Mouse (Mus musculus) lung, postnatal 0 days (tissue): ENCODE measurements around the gene Slc29a1. TPM values are rescaled to one million over a fixed set of nuclear protein-coding genes. Genes with fewer than 3 reads are reported as not detected.
A peak's percentile ranks its signal among the peaks of the same experiment; 100 is the strongest.

Source experiments
- ATAC-seq: fragments of 200-750 bp; cut with Nextera tagmentation; 2 replicates; pipeline ENCODE4 v1.8.0; 2017; ENCODE audit warnings: moderate library complexity
- DNase-seq: peaks from one replicate; pipeline ENCODE4 v3.0.0-alpha.2; 2016; ENCODE audit warnings: low spot score
- H3K27ac ChIP-seq: fragments of 300-500 bp; sonication (generic); 2 replicates; pipeline ENCODE4 v1.5.1; 2014; ENCODE audit warnings: antibody characterized with exemption, mild to moderate bottlenecking, low read length, mixed read lengths
- H3K27me3 ChIP-seq: fragments of 300-500 bp; sonication (generic); replicated peaks from 2 replicates; pipeline ENCODE4 v1.6.1; 2014; ENCODE audit warnings: low read length, mixed read lengths; ENCODE audit not compliant: insufficient read depth
- H3K36me3 ChIP-seq: fragments of 300-500 bp; sonication (generic); 2 replicates; pipeline ENCODE4 v1.6.1; 2014; ENCODE audit warnings: low read length, mixed read lengths; ENCODE audit not compliant: insufficient read depth
- H3K4me1 ChIP-seq: fragments of 300-500 bp; sonication (generic); 2 replicates; pipeline ENCODE4 v1.6.1; 2014; ENCODE audit warnings: antibody characterized with exemption, low read depth, low read length, mixed read lengths; ENCODE audit not compliant: insufficient read depth
- H3K4me2 ChIP-seq: fragments of 300-500 bp; sonication (generic); replicated peaks from 2 replicates; pipeline ENCODE4 v1.6.1; 2014; ENCODE audit warnings: low read depth, mild to moderate bottlenecking, low read length, moderate library complexity, mixed read lengths
- H3K4me3 ChIP-seq: fragments of 300-500 bp; sonication (generic); 2 replicates; pipeline ENCODE4 v1.5.1; 2014; ENCODE audit warnings: low read depth, low read length
- H3K9ac ChIP-seq: fragments of 300-500 bp; sonication (generic); replicated peaks from 2 replicates; pipeline ENCODE4 v1.6.1; 2014; ENCODE audit warnings: low read depth, mild to moderate bottlenecking
- H3K9me3 ChIP-seq: fragments of 300-500 bp; sonication (generic); 2 replicates; pipeline ENCODE4 v1.6.1; 2016; ENCODE audit warnings: low read length, mixed read lengths
- CTCF ChIP-seq: IDR thresholded peaks from 2 replicates; pipeline ENCODE4 v1.5.1; 2016; ENCODE audit warnings: antibody characterized with exemption, mild to moderate bottlenecking
- EP300 ChIP-seq: IDR thresholded peaks from 2 replicates; pipeline ENCODE4 v1.6.1; 2016; ENCODE audit warnings: antibody characterized with exemption, mild to moderate bottlenecking, control low read depth
- WGBS: fragments of 180-500 bp; shearing (Covaris S2); extraction: QIAGEN DNeasy Blood & Tissue Kit; methylation state at CpG from one replicate; pipeline ENCODE4 v1.1.7; 2014; 5-methylcytosine and 5-hydroxymethylcytosine counted together
- polyA plus RNA-seq: library from polyadenylated mRNA; unstranded; fragments of >200 nt; fragmentation: Nextera tagmentation; extraction: Ambion mirVana; gene quantifications from 2 replicates; pipeline ENCODE4 v1.2.1, GENCODE M21; 2015

Slc29a1 gene
- polyA plus RNA-seq, 1 experiment from 2014 or later = 99.8 TPM

DNA sequence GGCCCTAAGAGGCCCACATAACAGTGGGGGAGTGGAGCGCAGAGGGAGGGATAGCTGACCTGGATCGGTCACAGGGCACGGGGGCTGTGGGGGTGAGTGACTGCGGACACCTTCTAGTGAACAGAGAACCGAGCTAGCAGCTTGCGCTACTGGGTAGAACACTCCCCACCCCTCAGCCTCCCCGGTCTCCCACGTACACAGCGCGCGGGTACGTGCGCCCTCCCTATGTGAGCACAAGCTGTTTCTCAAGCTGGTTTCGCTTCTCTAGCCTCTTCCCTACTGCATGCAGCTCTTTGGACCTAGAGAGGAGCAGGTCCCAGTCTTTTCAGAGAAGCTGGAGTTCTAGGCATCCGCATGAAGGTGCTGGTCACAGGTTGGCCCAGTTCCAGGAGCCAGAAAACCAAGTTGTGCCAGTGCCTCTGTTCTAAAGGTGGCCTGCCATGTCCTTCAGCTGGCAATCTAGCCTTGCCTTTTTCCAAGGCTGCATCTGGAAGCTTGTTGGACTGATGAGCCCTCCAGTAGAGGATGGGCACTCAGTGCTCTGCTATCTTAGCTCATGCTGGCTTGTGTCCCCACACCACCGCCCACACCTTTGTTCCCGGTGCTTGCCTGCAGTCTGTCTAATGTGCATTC lies 25.2 kb downstream of the Slc29a1 start:
- peak; percentile 88 for DNase-seq
- Histone ChIP-seq H3K27me3 (no peaks in the 10 kb centered on the region), H3K4me3 (peak overlapping the region; percentile 96), H3K4me1 (peaks cover 2% of the 10 kb centered on the region; the same call in 1 of the 2 replicates), H3K9ac (peak overlapping the region; percentile 64), H3K27ac (peak overlapping the region; percentile 97), H3K4me2 (peak overlapping the region; percentile 86), H3K9me3 (no peaks in the 10 kb centered on the region), H3K36me3 (peaks cover 22% of the 10 kb centered on the region)
- no peak for TF ChIP-seq EP300
- TF ChIP-seq CTCF = no peak
- ATAC-seq = peak; percentile 37
- WGBS = 7% methylated on average over 16 of the region's 17 CpGs

DNA sequence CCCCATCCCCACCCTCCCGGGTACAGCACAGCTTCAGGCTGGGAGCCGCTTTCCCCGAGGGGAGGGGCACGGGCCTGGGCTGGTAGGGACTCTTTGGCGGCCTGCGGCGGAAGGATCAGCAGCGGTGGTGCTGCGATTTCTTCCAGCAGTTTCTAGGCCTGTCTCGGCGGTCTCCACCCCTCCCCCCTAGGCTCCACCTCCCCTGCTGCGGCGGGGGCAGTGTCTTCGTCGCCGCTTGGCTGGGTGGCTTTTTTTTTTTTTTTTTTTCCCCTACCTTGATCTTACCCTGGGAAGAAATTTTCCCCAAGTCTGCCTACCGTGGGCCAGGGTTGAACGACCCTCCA lies 25.7 kb downstream of the Slc29a1 start:
- Histone ChIP-seq H3K9me3 (no peaks in the 10 kb centered on the region), H3K27ac (peak overlapping the region; percentile 97), H3K9ac (peak overlapping the region; percentile 64), H3K27me3 (no peaks in the 10 kb centered on the region), H3K4me3 (peak overlapping the region; percentile 96), H3K4me2 (peak overlapping the region; percentile 86), H3K36me3 (peaks cover 27% of the 10 kb centered on the region), H3K4me1 (peaks cover 2% of the 10 kb centered on the region; the same call in 1 of the 2 replicates)
- ATAC-seq (peak; percentile 72), DNase-seq (peak; percentile 96)
- 0% methylated on average over 15 of the region's 18 CpGs for WGBS
- TF ChIP-seq CTCF (no peak), EP300 (no peak; the same call in 1 of the 2 replicates)

DNA sequence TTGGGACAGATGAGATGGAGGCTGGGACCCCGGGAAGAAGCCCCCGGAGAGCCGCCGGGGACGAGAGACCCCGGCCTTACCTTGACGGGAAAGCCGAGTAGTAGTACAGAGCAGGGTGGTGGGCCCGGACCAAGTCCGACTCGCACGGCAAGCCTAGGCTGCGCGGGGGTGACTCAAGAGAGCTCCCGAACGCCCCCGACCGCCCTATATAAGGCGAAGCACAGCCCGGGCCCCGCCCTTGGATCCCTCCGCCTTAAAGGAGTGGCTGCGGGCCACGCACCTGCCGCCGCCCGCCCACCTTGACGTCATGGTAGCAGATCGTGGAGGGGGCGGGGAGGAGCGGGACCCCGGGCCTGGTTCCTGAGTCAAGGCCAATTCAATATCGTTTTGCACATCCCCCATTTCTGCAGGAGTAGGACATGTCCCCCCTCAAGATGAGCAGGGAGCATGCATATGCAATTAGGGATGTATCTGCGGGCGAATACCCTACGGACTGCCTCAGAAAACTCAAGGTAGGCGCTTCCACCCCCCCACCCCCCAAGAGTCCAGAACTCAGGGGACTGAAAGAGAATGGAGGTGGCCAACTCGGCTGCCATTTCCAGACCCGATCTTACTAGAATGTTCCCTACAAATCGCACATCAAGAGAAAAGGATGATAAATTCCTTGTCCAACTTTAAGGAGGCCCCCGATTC lies 26.2 kb downstream of the Slc29a1 start, which contains the start of gene Hsp90ab1:
Gene Hsp90ab1 (minus strand): TSS at position 185 of the 693 bp plus-strand sequence.
- Histone ChIP-seq H3K36me3 (peaks cover 32% of the 10 kb centered on the region), H3K4me1 (peaks cover 2% of the 10 kb centered on the region; the same call in 1 of the 2 replicates), H3K4me3 (peak within 1 kb of the TSS; percentile 96), H3K4me2 (peak within 1 kb of the TSS; percentile 86), H3K27ac (peak within 1 kb of the TSS; percentile 97), H3K9ac (peak within 1 kb of the TSS; percentile 65), H3K9me3 (no peaks in the 10 kb centered on the region), H3K27me3 (no peaks in the 10 kb centered on the region)
- ATAC-seq (peak; percentile 83), DNase-seq (peak; percentile 97)
- 2% methylated on average over 35 of the region's 41 CpGs for WGBS
- no peak for TF ChIP-seq EP300
- TF ChIP-seq CTCF = no peak

DNA sequence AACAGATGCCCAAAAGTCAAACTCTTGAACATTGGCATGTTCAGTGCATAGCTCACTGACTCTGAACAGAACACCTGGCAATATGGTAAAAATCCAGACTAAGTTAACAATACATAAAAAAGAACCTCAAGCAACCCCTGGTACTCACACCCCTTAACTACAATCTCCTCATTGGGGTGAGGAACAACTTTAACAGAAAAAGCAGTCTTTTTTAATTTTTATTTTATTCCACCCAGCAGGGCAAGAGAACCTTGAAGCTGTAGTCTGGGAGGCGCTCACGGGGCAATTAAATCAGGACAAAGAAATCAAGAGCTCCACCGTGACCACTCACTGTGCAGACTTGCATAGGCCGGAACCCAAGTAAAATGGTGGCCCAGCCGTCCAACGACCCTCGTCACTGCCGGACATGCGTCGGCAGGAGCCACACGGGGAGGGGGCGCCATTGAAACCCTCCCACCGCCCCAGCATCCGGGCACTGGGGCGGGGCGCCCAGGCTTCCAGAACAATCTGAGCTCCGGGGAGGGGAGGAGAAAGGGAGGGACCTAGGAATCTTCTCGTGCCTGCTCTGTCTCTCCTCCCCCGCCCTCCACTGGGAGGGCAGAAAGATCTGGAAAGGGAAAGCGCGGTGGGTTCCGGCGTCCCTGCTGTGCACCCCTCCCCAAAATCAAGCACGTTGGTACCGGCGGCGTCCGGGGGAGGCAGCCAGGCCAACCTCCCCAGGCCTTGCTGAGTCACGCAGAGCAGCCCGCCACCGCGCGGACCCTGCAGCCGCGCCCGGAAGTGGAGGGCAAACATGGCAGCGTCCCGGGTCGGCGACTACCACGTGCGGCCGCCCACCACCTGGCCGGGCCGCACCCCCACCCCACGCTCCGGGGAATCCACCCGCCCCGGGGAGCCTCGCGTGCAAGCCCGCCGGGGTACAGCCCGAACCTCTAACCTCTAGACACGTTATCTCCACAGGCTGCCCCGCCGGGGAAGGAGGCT lies 27.0 kb downstream of the Slc29a1 start:
- H3K27ac ChIP-seq = peak overlapping the region; percentile 97
- 0 out of 2 replicates have a peak, but pooled peaks cover 2% of the 10 kb centered on the region for H3K4me1 ChIP-seq
- WGBS = 2% methylated on average over 53 of the region's 57 CpGs
- H3K27me3 ChIP-seq = no peaks in the 10 kb centered on the region
- H3K9me3 ChIP-seq = no peaks in the 10 kb centered on the region
- peak overlapping the region; percentile 86 for H3K4me2 ChIP-seq
- peak overlapping the region; percentile 96 for H3K4me3 ChIP-seq
- H3K9ac ChIP-seq = peak overlapping the region; percentile 65
- ATAC-seq = peak; percentile 72
- peaks cover 36% of the 10 kb centered on the region for H3K36me3 ChIP-seq
- TF ChIP-seq CTCF (0 out of 2 replicates have a peak, but pooled peaks have one; percentile 10), EP300 (peak; percentile 26; the same call in 1 of the 2 replicates)
- peak; percentile 96 for DNase-seq

DNA sequence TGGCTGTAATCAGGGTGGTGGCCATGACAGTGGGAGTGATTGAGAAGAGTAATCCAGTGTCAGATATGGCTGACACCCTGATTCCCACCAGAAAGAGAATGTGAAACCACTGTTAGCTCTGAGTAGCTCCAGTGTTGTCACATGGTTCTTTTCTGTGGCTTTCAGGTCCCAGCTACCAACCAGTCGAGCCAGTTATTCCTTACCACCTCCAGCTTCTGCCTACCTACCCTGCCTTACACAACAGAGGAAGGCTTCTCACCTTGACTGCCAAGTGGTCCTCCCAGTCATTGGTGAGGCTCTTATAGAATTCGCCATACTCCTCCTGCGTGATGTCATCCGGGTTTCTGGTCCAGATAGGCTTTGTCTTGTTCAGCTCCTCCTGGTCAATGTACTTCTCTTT lies 29.4 kb downstream of the Slc29a1 start:
- H3K9me3 ChIP-seq = no peaks in the 10 kb centered on the region
- peaks cover 45% of the 10 kb centered on the region for H3K36me3 ChIP-seq
- H3K4me3 ChIP-seq = no peak overlapping the region
- no peak overlapping the region for H3K9ac ChIP-seq
- ATAC-seq (no peak), DNase-seq (peak; percentile 42)
- 74% methylated on average over 4 of the region's 4 CpGs for WGBS
- no peak overlapping the region for H3K4me2 ChIP-seq
- 0 out of 2 replicates have a peak overlapping the region, but pooled peaks have one; percentile 0 for H3K27ac ChIP-seq
- TF ChIP-seq CTCF = no peak
- no peak for TF ChIP-seq EP300
- H3K4me1 ChIP-seq = peaks cover 3% of the 10 kb centered on the region; the same call in 1 of the 2 replicates
- no peaks in the 10 kb centered on the region for H3K27me3 ChIP-seq
